Mouse (Mus musculus): Measurements from ENCODE around the gene Mtmr10. TPM values are rescaled to one million over a fixed set of nuclear protein-coding genes. Genes with fewer than 3 reads are reported as not detected.
A peak's percentile ranks its signal among the peaks of the same experiment; 100 is the strongest.

The Mtmr10 gene
- polyA plus RNA-seq, 1 experiment from 2014 or later = 11.2 TPM

DNA sequence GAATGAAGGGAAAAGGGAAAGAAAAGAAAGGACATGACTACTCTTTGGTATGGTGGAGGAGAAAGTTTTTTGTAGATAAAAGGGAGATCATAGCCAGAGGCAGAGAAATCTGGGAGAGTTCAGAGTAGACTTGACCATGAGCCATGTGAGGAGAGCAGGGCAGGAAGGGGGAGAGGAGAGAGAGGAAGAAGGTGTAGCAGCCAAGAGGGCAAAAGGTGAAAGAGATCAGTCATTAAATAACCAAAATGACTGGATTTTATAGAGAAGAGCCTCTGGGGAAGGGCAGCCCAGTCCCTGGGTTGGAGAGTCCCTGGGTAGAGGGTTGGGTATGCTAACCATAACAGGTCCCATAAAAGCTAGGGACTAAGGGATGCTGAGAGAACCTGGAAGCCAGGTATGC, 887 bp upstream of the Mtmr10 start:
- Histone ChIP-seq H3K4me2 (ENCODE audit: low read depth, low read length) (peak overlapping the region; percentile 76), H3K4me3 (ENCODE audit: low read length) (peak overlapping the region; percentile 92), H3K27me3 (ENCODE audit: control insufficient read depth, insufficient read depth, low read depth, low read length) (no peaks in the 10 kb centered on the region), H3K4me1 (replicated peaks; ENCODE audit: control insufficient read depth, insufficient read depth, low read length) (no peaks in the 10 kb centered on the region), H3K9me3 (ENCODE audit: control insufficient read depth, low read length) (no peaks in the 10 kb centered on the region), H3K9ac (ENCODE audit: low read length) (no peak overlapping the region), H3K27ac (ENCODE audit: low read length) (no peak overlapping the region), H3K36me3 (ENCODE audit: control insufficient read depth, insufficient read depth, low read length) (no peaks in the 10 kb centered on the region)
- no peak for ATAC-seq (ENCODE audit: low read depth)

DNA sequence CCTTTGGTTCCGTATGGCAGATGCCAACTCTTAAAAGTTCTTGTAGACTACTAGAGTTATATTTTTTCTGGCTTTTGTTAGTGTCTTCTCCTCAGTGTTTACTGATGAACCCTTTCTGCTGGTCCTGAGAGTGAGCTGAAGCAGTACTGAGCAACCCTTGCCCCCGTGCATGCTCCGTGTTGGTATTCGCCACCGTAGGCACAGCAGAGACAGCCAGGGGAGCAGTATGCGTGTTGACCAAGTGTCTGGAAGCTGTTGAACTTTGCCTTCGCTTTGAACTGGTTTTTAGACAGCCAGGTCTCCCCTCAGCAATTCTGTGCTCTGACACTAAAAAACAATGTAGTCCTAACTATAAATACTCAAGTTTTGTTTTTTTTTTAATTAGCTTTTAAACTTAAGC, 2.0 kb downstream of the Mtmr10 start:
- Histone ChIP-seq H3K36me3 (ENCODE audit: control insufficient read depth, insufficient read depth, low read length) (no peaks in the 10 kb centered on the region; the same call in 1 of the 2 replicates), H3K4me2 (ENCODE audit: low read depth, low read length) (no peak overlapping the region), H3K9ac (ENCODE audit: low read length) (no peak overlapping the region), H3K4me3 (ENCODE audit: low read length) (no peak overlapping the region), H3K27me3 (ENCODE audit: control insufficient read depth, insufficient read depth, low read depth, low read length) (no peaks in the 10 kb centered on the region), H3K9me3 (ENCODE audit: control insufficient read depth, low read length) (no peaks in the 10 kb centered on the region), H3K27ac (ENCODE audit: low read length) (no peak overlapping the region), H3K4me1 (replicated peaks; ENCODE audit: control insufficient read depth, insufficient read depth, low read length) (no peaks in the 10 kb centered on the region)
- WGBS = 87% methylated on average over 7 of the region's 7 CpGs
- ATAC-seq (ENCODE audit: low read depth) = no peak

DNA sequence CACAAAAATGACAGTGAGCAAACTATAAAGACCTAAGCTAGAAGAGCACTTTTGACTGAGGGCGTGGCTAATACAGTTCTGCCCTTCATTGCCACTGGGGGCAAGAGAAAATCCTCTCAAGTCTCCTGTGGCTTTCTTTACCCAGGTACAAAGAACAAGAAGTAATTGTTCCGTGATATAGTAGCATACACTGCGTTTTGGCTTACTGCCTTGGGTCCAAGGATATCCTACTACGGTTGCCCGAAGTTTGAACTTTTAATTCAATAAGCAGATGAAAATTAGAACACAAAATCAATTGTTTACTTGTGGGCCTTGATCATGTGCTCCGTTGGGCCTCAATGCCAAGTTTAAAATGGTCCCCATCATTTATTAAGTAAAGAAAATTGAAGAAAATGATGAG, 3.0 kb downstream of the Mtmr10 start:
- Histone ChIP-seq H3K27ac (ENCODE audit: low read length) (no peak overlapping the region), H3K36me3 (ENCODE audit: control insufficient read depth, insufficient read depth, low read length) (no peaks in the 10 kb centered on the region; the same call in 1 of the 2 replicates), H3K9me3 (ENCODE audit: control insufficient read depth, low read length) (no peaks in the 10 kb centered on the region), H3K27me3 (ENCODE audit: control insufficient read depth, insufficient read depth, low read depth, low read length) (no peaks in the 10 kb centered on the region), H3K4me3 (ENCODE audit: low read length) (no peak overlapping the region), H3K4me1 (replicated peaks; ENCODE audit: control insufficient read depth, insufficient read depth, low read length) (peaks cover 5% of the 10 kb centered on the region), H3K4me2 (ENCODE audit: low read depth, low read length) (no peak overlapping the region), H3K9ac (ENCODE audit: low read length) (no peak overlapping the region)
- ATAC-seq (ENCODE audit: low read depth) = no peak
- 84% methylated on average over 6 of the region's 6 CpGs for WGBS

DNA sequence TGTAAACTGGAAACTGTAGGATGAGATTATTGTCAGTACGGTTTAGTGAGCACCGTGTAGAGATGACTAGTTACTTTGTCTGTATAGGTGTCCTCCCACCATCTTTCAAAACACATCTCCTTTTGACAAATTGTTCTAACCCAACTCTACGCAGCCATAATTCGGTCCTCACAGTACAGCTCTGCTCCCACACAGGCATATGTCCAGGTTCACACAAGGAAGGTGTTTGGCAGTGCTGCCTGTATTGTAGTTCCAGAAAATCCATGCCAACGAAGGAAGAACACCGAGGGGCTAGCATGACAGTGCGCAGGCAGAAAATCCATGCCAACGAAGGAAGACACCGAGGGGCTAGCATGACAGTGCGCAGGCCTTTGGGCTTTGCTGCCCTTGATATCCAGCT, 4.3 kb downstream of the Mtmr10 start:
- 90% methylated on average over 10 of the region's 10 CpGs for WGBS
- Histone ChIP-seq H3K9me3 (ENCODE audit: control insufficient read depth, low read length) (no peaks in the 10 kb centered on the region), H3K4me2 (ENCODE audit: low read depth, low read length) (no peak overlapping the region), H3K36me3 (ENCODE audit: control insufficient read depth, insufficient read depth, low read length) (no peaks in the 10 kb centered on the region; the same call in 1 of the 2 replicates), H3K27ac (ENCODE audit: low read length) (no peak overlapping the region), H3K4me3 (ENCODE audit: low read length) (no peak overlapping the region), H3K9ac (ENCODE audit: low read length) (no peak overlapping the region), H3K27me3 (ENCODE audit: control insufficient read depth, insufficient read depth, low read depth, low read length) (no peaks in the 10 kb centered on the region), H3K4me1 (replicated peaks; ENCODE audit: control insufficient read depth, insufficient read depth, low read length) (peaks cover 14% of the 10 kb centered on the region)
- ATAC-seq (ENCODE audit: low read depth) = no peak

DNA sequence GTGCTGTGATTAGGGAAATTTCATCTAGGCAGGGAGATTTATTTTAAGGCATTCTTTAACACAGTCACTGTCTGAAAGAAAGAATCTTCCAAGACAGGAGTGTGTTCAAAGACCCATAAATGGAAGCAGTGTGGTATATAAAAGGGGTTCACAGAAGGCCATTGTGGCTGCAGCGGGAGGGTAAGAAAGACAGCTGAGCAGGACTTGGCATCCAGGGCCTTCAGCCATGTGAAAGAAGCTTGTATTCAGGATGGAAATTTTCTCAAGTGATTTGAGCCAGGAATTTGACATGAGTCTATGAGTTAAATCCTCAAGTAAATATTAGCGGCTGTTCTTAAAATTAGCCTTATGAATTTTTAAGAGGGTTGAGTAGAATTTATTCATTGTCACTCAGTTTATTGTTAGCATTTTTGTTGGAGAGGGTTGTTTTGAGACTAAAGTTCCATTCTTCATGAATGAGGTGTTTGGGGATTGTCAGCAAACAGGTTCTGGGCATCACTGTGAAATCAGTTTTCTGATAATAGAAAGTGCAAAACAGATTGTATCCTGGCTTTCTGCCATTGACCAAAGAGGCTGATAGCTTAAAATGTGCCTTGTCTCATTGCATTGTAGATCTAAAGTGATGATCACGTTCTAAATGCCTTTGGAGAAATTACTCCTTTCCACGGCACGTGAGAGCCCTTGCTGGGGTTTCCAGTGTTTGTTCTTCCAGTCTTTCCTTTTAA, 9.0 kb downstream of the Mtmr10 start:
- no peak overlapping the region for H3K9ac ChIP-seq (ENCODE audit: low read length)
- H3K36me3 ChIP-seq (ENCODE audit: control insufficient read depth, insufficient read depth, low read length) = peaks cover 5% of the 10 kb centered on the region
- H3K4me2 ChIP-seq (ENCODE audit: low read depth, low read length) = no peak overlapping the region
- peak; percentile 70 for ATAC-seq (ENCODE audit: low read depth)
- no peaks in the 10 kb centered on the region for H3K27me3 ChIP-seq (ENCODE audit: control insufficient read depth, insufficient read depth, low read depth, low read length)
- no peaks in the 10 kb centered on the region for H3K9me3 ChIP-seq (ENCODE audit: control insufficient read depth, low read length)
- WGBS = 27% methylated on average over 5 of the region's 5 CpGs
- H3K4me1 ChIP-seq (replicated peaks; ENCODE audit: control insufficient read depth, insufficient read depth, low read length) = peaks cover 17% of the 10 kb centered on the region
- no peak overlapping the region for H3K4me3 ChIP-seq (ENCODE audit: low read length)
- H3K27ac ChIP-seq (ENCODE audit: low read length) = peak overlapping the region; percentile 12; the same call in 1 of the 2 replicates

DNA sequence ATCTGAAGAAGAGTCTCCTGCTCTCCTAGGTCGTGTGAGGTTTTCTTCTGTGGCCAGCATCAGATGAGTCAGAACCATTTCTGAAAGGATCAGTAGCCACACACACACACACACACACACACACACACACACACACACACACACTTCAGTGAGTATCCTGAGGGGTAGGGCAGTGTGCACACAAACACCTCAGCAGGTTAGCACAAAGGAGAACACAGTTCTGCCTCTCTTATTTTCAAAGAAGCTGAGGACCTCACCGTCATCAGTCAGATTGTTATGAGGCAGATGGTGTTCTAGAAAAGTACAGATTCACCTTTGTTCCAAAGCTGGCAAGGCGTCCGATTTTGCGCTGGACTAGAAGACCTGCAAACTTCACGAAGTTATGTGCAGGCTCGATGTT, 22.8 kb downstream of the Mtmr10 start:
- Histone ChIP-seq H3K4me2 (ENCODE audit: low read depth, low read length) (no peak overlapping the region), H3K27ac (ENCODE audit: low read length) (no peak overlapping the region), H3K36me3 (ENCODE audit: control insufficient read depth, insufficient read depth, low read length) (peaks cover 7% of the 10 kb centered on the region), H3K27me3 (ENCODE audit: control insufficient read depth, insufficient read depth, low read depth, low read length) (no peaks in the 10 kb centered on the region), H3K9ac (ENCODE audit: low read length) (no peak overlapping the region), H3K9me3 (ENCODE audit: control insufficient read depth, low read length) (no peaks in the 10 kb centered on the region), H3K4me3 (ENCODE audit: low read length) (no peak overlapping the region), H3K4me1 (replicated peaks; ENCODE audit: control insufficient read depth, insufficient read depth, low read length) (no peaks in the 10 kb centered on the region)
- ATAC-seq (ENCODE audit: low read depth) = no peak
- WGBS = 83% methylated on average over 7 of the region's 7 CpGs

DNA sequence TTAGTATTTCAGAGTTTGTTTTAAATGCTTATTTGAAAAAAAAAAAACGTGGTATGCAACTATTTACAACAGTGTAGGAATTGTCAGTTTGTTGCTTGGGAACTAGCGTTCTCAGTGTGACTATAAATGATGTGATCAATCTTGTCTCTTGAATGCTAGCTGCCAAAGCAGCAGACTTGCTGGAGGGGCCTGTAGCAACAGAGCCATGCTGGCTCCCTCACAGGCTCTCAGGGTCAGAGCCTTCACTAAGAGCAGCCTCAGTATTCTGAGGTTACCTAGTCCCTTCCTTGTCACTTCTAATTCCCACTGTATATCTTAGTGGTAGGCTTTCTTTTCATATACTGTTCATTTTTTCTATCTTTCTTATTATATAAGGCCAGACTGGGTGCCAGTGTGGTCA, 23.3 kb downstream of the Mtmr10 start:
- Histone ChIP-seq H3K36me3 (ENCODE audit: control insufficient read depth, insufficient read depth, low read length) (peaks cover 7% of the 10 kb centered on the region), H3K4me1 (replicated peaks; ENCODE audit: control insufficient read depth, insufficient read depth, low read length) (no peaks in the 10 kb centered on the region), H3K9ac (ENCODE audit: low read length) (no peak overlapping the region), H3K9me3 (ENCODE audit: control insufficient read depth, low read length) (no peaks in the 10 kb centered on the region), H3K27ac (ENCODE audit: low read length) (no peak overlapping the region), H3K4me2 (ENCODE audit: low read depth, low read length) (no peak overlapping the region), H3K4me3 (ENCODE audit: low read length) (no peak overlapping the region), H3K27me3 (ENCODE audit: control insufficient read depth, insufficient read depth, low read depth, low read length) (no peaks in the 10 kb centered on the region)
- 65% methylated on average over 2 of the region's 2 CpGs for WGBS
- no peak for ATAC-seq (ENCODE audit: low read depth)

DNA sequence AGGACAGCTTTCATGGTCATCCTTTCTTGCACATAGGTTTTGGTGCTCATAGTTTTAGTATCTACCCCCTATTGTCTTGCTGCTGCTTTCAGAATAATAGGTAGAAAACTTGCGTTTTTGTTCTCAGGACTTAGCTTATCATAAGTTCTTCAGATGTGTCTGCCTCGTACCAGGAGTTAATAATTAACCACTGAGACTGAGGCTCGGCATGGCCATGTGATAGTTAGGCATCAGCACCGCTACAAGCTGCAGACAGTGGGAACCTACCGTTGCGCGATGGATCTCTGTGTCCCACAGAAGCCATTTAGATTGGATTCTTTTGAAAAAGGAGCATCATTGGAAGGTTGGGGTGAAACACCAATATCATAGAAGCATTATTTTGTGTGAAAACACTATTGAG, 25.4 kb downstream of the Mtmr10 start:
- Histone ChIP-seq H3K4me1 (replicated peaks; ENCODE audit: control insufficient read depth, insufficient read depth, low read length) (no peaks in the 10 kb centered on the region), H3K36me3 (ENCODE audit: control insufficient read depth, insufficient read depth, low read length) (peaks cover 10% of the 10 kb centered on the region; the same call in 1 of the 2 replicates), H3K4me3 (ENCODE audit: low read length) (no peak overlapping the region), H3K4me2 (ENCODE audit: low read depth, low read length) (no peak overlapping the region), H3K27me3 (ENCODE audit: control insufficient read depth, insufficient read depth, low read depth, low read length) (no peaks in the 10 kb centered on the region), H3K9me3 (ENCODE audit: control insufficient read depth, low read length) (no peaks in the 10 kb centered on the region), H3K27ac (ENCODE audit: low read length) (no peak overlapping the region), H3K9ac (ENCODE audit: low read length) (no peak overlapping the region)
- ATAC-seq (ENCODE audit: low read depth) = no peak
- 69% methylated on average over 7 of the region's 7 CpGs for WGBS

DNA sequence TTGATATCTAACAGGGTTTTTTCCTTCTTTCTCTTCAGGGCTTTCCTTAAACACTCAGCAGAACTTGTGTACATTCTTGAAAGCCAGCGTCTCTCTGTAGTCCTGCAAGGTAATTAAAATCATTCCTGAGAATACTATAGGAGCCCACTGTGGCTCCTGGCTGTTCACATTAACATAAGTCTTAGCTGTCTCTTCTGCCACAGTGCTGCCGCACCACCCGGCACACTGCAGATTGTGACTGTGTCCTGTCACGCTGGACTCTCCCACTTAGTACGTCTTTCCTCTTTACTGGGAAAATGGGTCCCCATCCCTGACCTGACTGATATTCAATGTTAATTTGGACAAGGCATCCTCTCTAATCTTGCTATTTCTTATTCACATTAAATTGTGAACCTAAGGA, 33.7 kb downstream of the Mtmr10 start:
- H3K4me1 ChIP-seq (replicated peaks; ENCODE audit: control insufficient read depth, insufficient read depth, low read length) = no peaks in the 10 kb centered on the region
- no peaks in the 10 kb centered on the region for H3K9me3 ChIP-seq (ENCODE audit: control insufficient read depth, low read length)
- H3K4me2 ChIP-seq (ENCODE audit: low read depth, low read length) = no peak overlapping the region
- H3K27me3 ChIP-seq (ENCODE audit: control insufficient read depth, insufficient read depth, low read depth, low read length) = no peaks in the 10 kb centered on the region
- no peak for ATAC-seq (ENCODE audit: low read depth)
- WGBS = 87% methylated on average over 5 of the region's 5 CpGs
- peaks cover 12% of the 10 kb centered on the region for H3K36me3 ChIP-seq (ENCODE audit: control insufficient read depth, insufficient read depth, low read length)
- H3K4me3 ChIP-seq (ENCODE audit: low read length) = no peak overlapping the region
- no peak overlapping the region for H3K27ac ChIP-seq (ENCODE audit: low read length)
- no peak overlapping the region for H3K9ac ChIP-seq (ENCODE audit: low read length)

DNA sequence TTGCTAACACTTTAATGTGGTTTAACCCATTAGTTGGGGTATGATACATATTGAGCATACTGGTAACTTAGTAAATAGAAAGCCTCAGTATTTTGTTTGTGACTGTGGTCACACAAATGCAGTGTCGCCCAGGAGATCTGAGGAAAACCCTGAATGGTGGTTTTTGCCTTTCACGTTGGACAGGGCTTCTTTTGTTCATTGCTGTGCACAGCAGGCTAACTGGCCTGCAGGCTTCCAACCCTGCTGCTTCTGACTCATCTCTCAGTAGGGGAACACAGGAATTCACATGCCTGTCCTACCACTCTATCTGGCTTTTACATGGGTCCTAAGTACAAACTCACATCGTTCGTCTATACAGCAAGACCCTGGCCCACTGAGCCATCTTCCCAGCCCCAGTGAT, 34.2 kb downstream of the Mtmr10 start:
- no peak overlapping the region for H3K27ac ChIP-seq (ENCODE audit: low read length)
- H3K9ac ChIP-seq (ENCODE audit: low read length) = no peak overlapping the region
- H3K27me3 ChIP-seq (ENCODE audit: control insufficient read depth, insufficient read depth, low read depth, low read length) = no peaks in the 10 kb centered on the region
- no peak for ATAC-seq (ENCODE audit: low read depth)
- whole genome bisulfite sequencing = 89% methylated on average over 4 of the region's 4 CpGs
- no peak overlapping the region for H3K4me3 ChIP-seq (ENCODE audit: low read length)
- no peaks in the 10 kb centered on the region for H3K4me1 ChIP-seq (replicated peaks; ENCODE audit: control insufficient read depth, insufficient read depth, low read length)
- peaks cover 12% of the 10 kb centered on the region for H3K36me3 ChIP-seq (ENCODE audit: control insufficient read depth, insufficient read depth, low read length)
- H3K4me2 ChIP-seq (ENCODE audit: low read depth, low read length) = no peak overlapping the region
- H3K9me3 ChIP-seq (ENCODE audit: control insufficient read depth, low read length) = no peaks in the 10 kb centered on the region

Measured in lung, embryonic 16.5 days (tissue).